Mouse (Mus musculus) megakaryocyte, embryonic 14.5 days (primary cell): ENCODE data around the gene Alk. TPM values are rescaled to one million over a fixed set of nuclear protein-coding genes. Genes with fewer than 3 reads are reported as not detected.

Experiments used
- H3K27me3 ChIP-seq: replicated peaks from 2 replicates; pipeline ENCODE3; 2012; ENCODE audit warnings: inconsistent platforms
- H3K36me3 ChIP-seq: replicated peaks from 2 replicates; pipeline ENCODE3; 2012; ENCODE audit warnings: low read length, inconsistent platforms, mixed read lengths
- H3K4me1 ChIP-seq: 2 replicates; pipeline ENCODE4 v1.6.1; 2012; ENCODE audit warnings: inconsistent platforms
- H3K4me3 ChIP-seq: replicated peaks from 2 replicates; pipeline ENCODE3; 2012; ENCODE audit warnings: moderate library complexity, mild to moderate bottlenecking, inconsistent platforms
- H3K9me3 ChIP-seq: 2 replicates; pipeline ENCODE4 v1.6.1; 2012; ENCODE audit warnings: inconsistent platforms
- FLI1 ChIP-seq: IDR thresholded peaks from 2 replicates; pipeline ENCODE4 v1.6.1; 2012; ENCODE audit warnings: low read length, inconsistent platforms, mixed read lengths
- GATA1 ChIP-seq: IDR thresholded peaks from 3 replicates; pipeline ENCODE4 v1.6.1; 2012; ENCODE audit warnings: mixed read lengths, low read length, inconsistent platforms, borderline replicate concordance
- polyA plus RNA-seq: library from polyadenylated mRNA; stranded (reverse); fragments of >175 nt; gene quantifications from 2 replicates; pipeline ENCODE4 v1.2.3, GENCODE M21; 2012; ENCODE audit warnings: low replicate concordance; ENCODE audit not compliant: insufficient read depth

The Alk gene
- polyA plus RNA-seq, 1 experiment = not detected

GRCm38 (mm10) chr17:72292444-72293266 is 311.8 kb downstream of the Alk start:
- no peak for TF ChIP-seq FLI1
- TF ChIP-seq GATA1 = no peak
- Histone ChIP-seq H3K27me3 (no peaks in the 10 kb centered on the region), H3K9me3 (peaks cover 11% of the 10 kb centered on the region; the same call in 1 of the 2 replicates), H3K4me3 (no peak overlapping the region), H3K4me1 (no peaks in the 10 kb centered on the region), H3K36me3 (no peaks in the 10 kb centered on the region)

- H3K9me3 ChIP-seq = peaks cover 13% of the 10 kb centered on the region
- H3K36me3 ChIP-seq = no peaks in the 10 kb centered on the region
- H3K4me1 ChIP-seq = no peaks in the 10 kb centered on the region
- no peak overlapping the region for H3K4me3 ChIP-seq
- no peak for TF ChIP-seq FLI1
- TF ChIP-seq GATA1 = no peak
- H3K27me3 ChIP-seq = no peaks in the 10 kb centered on the region
Observed at GRCm38 (mm10) chr17:72285961-72286360, 318.5 kb downstream of the Alk start.

- no peak overlapping the region for H3K4me3 ChIP-seq
- H3K27me3 ChIP-seq = no peaks in the 10 kb centered on the region
- TF ChIP-seq GATA1 = no peak
- TF ChIP-seq FLI1 = no peak
- no peaks in the 10 kb centered on the region for H3K4me1 ChIP-seq
- H3K9me3 ChIP-seq = peaks cover 30% of the 10 kb centered on the region
- H3K36me3 ChIP-seq = no peaks in the 10 kb centered on the region
Observed at GRCm38 (mm10) chr17:72278296-72278695, 326.1 kb downstream of the Alk start.

GRCm38 (mm10) chr17:72276778-72277177 is 327.6 kb downstream of the Alk start:
- TF ChIP-seq FLI1 = no peak
- no peak for TF ChIP-seq GATA1
- Histone ChIP-seq H3K4me3 (no peak overlapping the region), H3K27me3 (no peaks in the 10 kb centered on the region), H3K9me3 (peaks cover 27% of the 10 kb centered on the region), H3K4me1 (no peaks in the 10 kb centered on the region), H3K36me3 (no peaks in the 10 kb centered on the region)

- TF ChIP-seq GATA1 (no peak), FLI1 (no peak)
- H3K27me3 ChIP-seq = no peaks in the 10 kb centered on the region
- H3K36me3 ChIP-seq = no peaks in the 10 kb centered on the region
- no peaks in the 10 kb centered on the region for H3K4me1 ChIP-seq
- H3K4me3 ChIP-seq = peak overlapping the region; percentile 23
- H3K9me3 ChIP-seq = peaks cover 26% of the 10 kb centered on the region
Observed at GRCm38 (mm10) chr17:72275391-72275904, 329.0 kb downstream of the Alk start.

GRCm38 (mm10) chr17:72274205-72274604 is 330.2 kb downstream of the Alk start:
- Histone ChIP-seq H3K4me3 (no peak overlapping the region), H3K4me1 (no peaks in the 10 kb centered on the region), H3K36me3 (no peaks in the 10 kb centered on the region), H3K27me3 (no peaks in the 10 kb centered on the region), H3K9me3 (peaks cover 20% of the 10 kb centered on the region)
- TF ChIP-seq GATA1 (no peak), FLI1 (no peak)

- H3K36me3 ChIP-seq = no peaks in the 10 kb centered on the region
- no peaks in the 10 kb centered on the region for H3K27me3 ChIP-seq
- peaks cover 4% of the 10 kb centered on the region; the same call in 1 of the 2 replicates for H3K9me3 ChIP-seq
- no peak for TF ChIP-seq GATA1
- TF ChIP-seq FLI1 = no peak
- no peak overlapping the region for H3K4me3 ChIP-seq
- no peaks in the 10 kb centered on the region for H3K4me1 ChIP-seq
Observed at GRCm38 (mm10) chr17:72271640-72272039, 332.8 kb downstream of the Alk start.

GRCm38 (mm10) chr17:72268529-72268928 is 335.9 kb downstream of the Alk start:
- no peaks in the 10 kb centered on the region for H3K36me3 ChIP-seq
- no peaks in the 10 kb centered on the region for H3K9me3 ChIP-seq
- TF ChIP-seq GATA1 (no peak), FLI1 (no peak)
- H3K4me1 ChIP-seq = no peaks in the 10 kb centered on the region
- H3K4me3 ChIP-seq = no peak overlapping the region
- H3K27me3 ChIP-seq = no peaks in the 10 kb centered on the region

GRCm38 (mm10) chr17:72265171-72266022 is 339.0 kb downstream of the Alk start:
- TF ChIP-seq GATA1 (no peak), FLI1 (no peak)
- H3K9me3 ChIP-seq = no peaks in the 10 kb centered on the region
- H3K4me1 ChIP-seq = no peaks in the 10 kb centered on the region
- H3K4me3 ChIP-seq = no peak overlapping the region
- H3K36me3 ChIP-seq = no peaks in the 10 kb centered on the region
- H3K27me3 ChIP-seq = no peaks in the 10 kb centered on the region

- Histone ChIP-seq H3K36me3 (no peaks in the 10 kb centered on the region), H3K4me1 (no peaks in the 10 kb centered on the region), H3K9me3 (peaks cover 17% of the 10 kb centered on the region), H3K27me3 (no peaks in the 10 kb centered on the region), H3K4me3 (no peak overlapping the region)
- TF ChIP-seq GATA1 = no peak
- TF ChIP-seq FLI1 = no peak
Observed at GRCm38 (mm10) chr17:72253411-72253810, 351.0 kb downstream of the Alk start.
